Comparison of ENCODE assay signal across 1 mouse cellular context in genomic region chr5:135834769-135835491, GRCm38 (mm10).
TF ChIP-seq lines count a peak whose summit lies in the region.

No protein-coding gene starts in this region.

TF ChIP-seq in CH12.LX, 34 proteins besides CTCF, POLR2A, EP300 and RAD21:
- peak; percentile 53; the same call in 1 of the 2 replicates for TF ChIP-seq MXI1 (IDR thresholded peaks at IDR 0.05; ENCODE audit: low read depth, low read length)
- no peak for TF ChIP-seq SIN3A (IDR thresholded peaks at IDR 0.05; ENCODE audit: low read length)
- peak; percentile 24; the same call in 1 of the 2 replicates for TF ChIP-seq NRF1 (IDR thresholded peaks at IDR 0.05; ENCODE audit: low read depth, low read length)
- peak; percentile 35; the same call in 1 of the 2 replicates for TF ChIP-seq MAX (IDR thresholded peaks at IDR 0.05; ENCODE audit: low read length)
